Mouse (Mus musculus): ENCODE results near the gene Myocd. TPM values are rescaled to one million over a fixed set of nuclear protein-coding genes. Genes with fewer than 3 reads are reported as not detected.

Myocd gene
- polyA plus RNA-seq, 1 experiment from 2014 or later: 1.3 TPM

Other genes starting within 250 kb of the Myocd start
- gene 1700086D15Rik, start 110.1 kb downstream of the Myocd start, polyA plus RNA-seq (2016; fragmentation: Nextera tagmentation; extraction: Ambion mirVana): not detected in 2 replicates
- 4.5 and 4.8 TPM in 2 replicates for gene Arhgap44, start 107.0 kb downstream of the Myocd start, polyA plus RNA-seq (2016; fragmentation: Nextera tagmentation; extraction: Ambion mirVana)